Mouse (Mus musculus) splenic B cell, adult 2 months (primary cell): ENCODE data around the gene Mrps18b.

ENCODE experiments used
- DNase-seq: peaks from one replicate; pipeline ENCODE4 v3.0.0-alpha.2; 2011; ENCODE audit warnings: low read depth, low spot score
- H3K27me3 ChIP-seq: 2 replicates; pipeline ENCODE4 v1.6.1; 2012; ENCODE audit warnings: mild to moderate bottlenecking, low read length, moderate library complexity, mixed read lengths; ENCODE audit not compliant: control insufficient read depth, poor library complexity, insufficient read depth, severe bottlenecking
- H3K36me3 ChIP-seq: 2 replicates; pipeline ENCODE4 v1.6.1; 2012; ENCODE audit warnings: mild to moderate bottlenecking, low read length, moderate library complexity, mixed read lengths; ENCODE audit not compliant: control insufficient read depth, poor library complexity, insufficient read depth, severe bottlenecking

Gene Mrps18b

GRCm38 (mm10) chr17:35870884-35871696 lies 45.1 kb downstream of the Mrps18b start:
- H3K36me3 ChIP-seq: peaks cover 17% of the 10 kb centered on the region
- DNase-seq: peak; percentile 76
- no peaks in the 10 kb centered on the region for H3K27me3 ChIP-seq

GRCm38 (mm10) chr17:35870151-35870883 lies 45.9 kb downstream of the Mrps18b start:
- no peaks in the 10 kb centered on the region for H3K27me3 ChIP-seq
- peak; percentile 82 for DNase-seq

GRCm38 (mm10) chr17:35869346-35870067 lies 46.7 kb downstream of the Mrps18b start:
- Histone ChIP-seq H3K27me3 (no peaks in the 10 kb centered on the region), H3K36me3 (peaks cover 11% of the 10 kb centered on the region)
- DNase-seq: peak; percentile 21

More at GRCm38 (mm10) chr17:35870151-35870883, 45.9 kb downstream of the Mrps18b start:
- peaks cover 16% of the 10 kb centered on the region for H3K36me3 ChIP-seq

GRCm38 (mm10) chr17:35868961-35869345 lies 47.2 kb downstream of the Mrps18b start:
- Histone ChIP-seq H3K36me3 (peaks cover 7% of the 10 kb centered on the region), H3K27me3 (no peaks in the 10 kb centered on the region)
- DNase-seq: no peak

- DNase-seq: peak; percentile 62
- Histone ChIP-seq H3K36me3 (peaks cover 7% of the 10 kb centered on the region), H3K27me3 (no peaks in the 10 kb centered on the region)
Measured at GRCm38 (mm10) chr17:35868165-35868820, 47.9 kb downstream of the Mrps18b start.

- peak; percentile 73 for DNase-seq
- Histone ChIP-seq H3K36me3 (peaks cover 3% of the 10 kb centered on the region; the same call in 1 of the 2 replicates), H3K27me3 (no peaks in the 10 kb centered on the region)
Measured at GRCm38 (mm10) chr17:35866911-35867890, 49.0 kb downstream of the Mrps18b start.

GRCm38 (mm10) chr17:35866281-35866831 lies 49.8 kb downstream of the Mrps18b start:
- no peaks in the 10 kb centered on the region for H3K27me3 ChIP-seq
- peaks cover 3% of the 10 kb centered on the region; the same call in 1 of the 2 replicates for H3K36me3 ChIP-seq
- peak; percentile 55 for DNase-seq

GRCm38 (mm10) chr17:35865481-35866280 lies 50.5 kb downstream of the Mrps18b start, which contains the start of gene Ppp1r18:
Ppp1r18 (plus strand) TSS chr17:35865593.
- peak; percentile 68 for DNase-seq
- H3K36me3 ChIP-seq: no peaks in the 10 kb centered on the region; the same call in 1 of the 2 replicates
- no peaks in the 10 kb centered on the region for H3K27me3 ChIP-seq

GRCm38 (mm10) chr17:35864832-35865353 lies 51.3 kb downstream of the Mrps18b start:
- DNase-seq: no peak
- Histone ChIP-seq H3K36me3 (no peaks in the 10 kb centered on the region), H3K27me3 (no peaks in the 10 kb centered on the region)

GRCm38 (mm10) chr17:35861198-35861857 lies 54.9 kb downstream of the Mrps18b start, which contains the start of gene Nrm:
Nrm (plus strand) TSS chr17:35861318.
- DNase-seq: peak; percentile 84
- Histone ChIP-seq H3K36me3 (no peaks in the 10 kb centered on the region; the same call in 1 of the 2 replicates), H3K27me3 (no peaks in the 10 kb centered on the region)

- DNase-seq: no peak
- Histone ChIP-seq H3K27me3 (no peaks in the 10 kb centered on the region), H3K36me3 (no peaks in the 10 kb centered on the region; the same call in 1 of the 2 replicates)
Measured at GRCm38 (mm10) chr17:35860831-35861197, 55.4 kb downstream of the Mrps18b start.
